Mouse (Mus musculus) hindbrain, postnatal 0 days (tissue): ENCODE data around the gene Arcn1. TPM values are rescaled to one million over a fixed set of nuclear protein-coding genes. Genes with fewer than 3 reads are reported as not detected.
A peak's percentile ranks its signal among the peaks of the same experiment; 100 is the strongest.
"Not testable (repeated sequence)": the region's sequence is repeated elsewhere in the genome, so short reads cannot be mapped to it uniquely, and the experiment has no call there.

Experiments
- ATAC-seq: fragments of 200-750 bp; cut with Nextera tagmentation; 2 replicates; pipeline ENCODE4 v1.8.0; 2017; ENCODE audit warnings: mild to moderate bottlenecking, moderate TSS enrichment, moderate library complexity
- DNase-seq: peaks from one replicate; pipeline ENCODE4 v3.0.0-alpha.2; 2015; ENCODE audit warnings: low spot score
- H3K27ac ChIP-seq: fragments of 300-500 bp; sonication (generic); 2 replicates; pipeline ENCODE4 v1.5.1; 2014; ENCODE audit warnings: mild to moderate bottlenecking
- H3K27me3 ChIP-seq: fragments of 300-500 bp; sonication (generic); 2 replicates; pipeline ENCODE4 v1.6.1; 2014; ENCODE audit warnings: low read length, mixed read lengths; ENCODE audit not compliant: insufficient read depth
- H3K36me3 ChIP-seq: fragments of 300-500 bp; sonication (generic); 2 replicates; pipeline ENCODE4 v1.6.1; 2014; ENCODE audit warnings: low read length, mixed read lengths; ENCODE audit not compliant: insufficient read depth
- H3K4me1 ChIP-seq: fragments of 300-500 bp; sonication (generic); 2 replicates; pipeline ENCODE4 v1.6.1; 2014; ENCODE audit warnings: antibody characterized with exemption, low read length, mixed read lengths; ENCODE audit not compliant: insufficient read depth
- H3K4me2 ChIP-seq: fragments of 300-500 bp; sonication (generic); 2 replicates; pipeline ENCODE4 v1.6.1; 2014; ENCODE audit warnings: low read depth, mild to moderate bottlenecking, low read length, moderate library complexity, mixed read lengths
- H3K4me3 ChIP-seq: fragments of 300-500 bp; sonication (generic); 2 replicates; pipeline ENCODE4 v1.5.1; 2014; ENCODE audit warnings: low read length
- H3K9ac ChIP-seq: fragments of 300-500 bp; sonication (generic); replicated peaks from 2 replicates; pipeline ENCODE4 v1.6.1; 2014; ENCODE audit warnings: mild to moderate bottlenecking, low read length, moderate library complexity, mixed read lengths
- H3K9me3 ChIP-seq: fragments of 300-500 bp; sonication (generic); 2 replicates; pipeline ENCODE4 v1.6.1; 2016; ENCODE audit warnings: low read length, mixed read lengths
- CTCF ChIP-seq: IDR thresholded peaks from 2 replicates; pipeline ENCODE4 v1.5.1; 2016; ENCODE audit warnings: antibody characterized with exemption, control low read depth, low read depth
- WGBS: fragments of 180-500 bp; shearing (Covaris S2); extraction: QIAGEN DNeasy Blood & Tissue Kit; methylation state at CpG from one replicate; pipeline ENCODE4 v1.1.7; 2014; 5-methylcytosine and 5-hydroxymethylcytosine counted together
- polyA plus RNA-seq: library from polyadenylated mRNA; unstranded; fragments of >200 nt; fragmentation: Nextera tagmentation; extraction: Ambion mirVana; gene quantifications from 2 replicates; pipeline ENCODE4 v1.2.1, GENCODE M21; 2015
- total RNA-seq: library from RNA; depleted of rRNA; stranded (reverse); fragments of >200 nt; gene quantifications from 2 replicates; pipeline ENCODE4 v1.2.3, GENCODE M21; 2014

Arcn1 gene
- total and polyA plus RNA-seq, 2 experiments from 2014 or later, result 77.1 to 109 TPM

GRCm38 (mm10) chr9:44772750-44773651, 5.4 kb upstream of the Arcn1 start:
- H3K4me3 ChIP-seq, result peak overlapping the region; percentile 83
- H3K27me3 ChIP-seq, result no peaks in the 10 kb centered on the region
- H3K4me2 ChIP-seq, result peak overlapping the region; percentile 97
- under 1% methylated on average over 41 of the region's 41 CpGs for WGBS
- H3K36me3 ChIP-seq, result no peaks in the 10 kb centered on the region
- peak overlapping the region; percentile 91 for H3K27ac ChIP-seq
- H3K9ac ChIP-seq, result peak overlapping the region; percentile 91
- no peaks in the 10 kb centered on the region for H3K9me3 ChIP-seq
- peak; percentile 99 for ATAC-seq
- peak; percentile 98 for DNase-seq
- H3K4me1 ChIP-seq, result no peaks in the 10 kb centered on the region; the same call in 1 of the 2 replicates
- TF ChIP-seq CTCF, result peak; percentile 89

GRCm38 (mm10) chr9:44772392-44772749, 4.7 kb upstream of the Arcn1 start:
- H3K36me3 ChIP-seq, result no peaks in the 10 kb centered on the region
- 23% methylated on average over 5 of the region's 5 CpGs for WGBS
- H3K4me2 ChIP-seq, result no peak overlapping the region
- DNase-seq (no peak), ATAC-seq (no peak)
- H3K4me3 ChIP-seq, result peak overlapping the region; percentile 83; the same call in 1 of the 2 replicates
- H3K9me3 ChIP-seq, result no peaks in the 10 kb centered on the region
- H3K4me1 ChIP-seq, result no peaks in the 10 kb centered on the region; the same call in 1 of the 2 replicates
- H3K27ac ChIP-seq, result peak overlapping the region; percentile 91
- no peak for TF ChIP-seq CTCF
- H3K9ac ChIP-seq, result no peak overlapping the region
- no peaks in the 10 kb centered on the region for H3K27me3 ChIP-seq

- peaks cover 2% of the 10 kb centered on the region; the same call in 1 of the 2 replicates for H3K4me1 ChIP-seq
- no peaks in the 10 kb centered on the region for H3K36me3 ChIP-seq
- H3K27ac ChIP-seq, result no peak overlapping the region
- WGBS, result 96% methylated on average over 5 of the region's 5 CpGs
- DNase-seq (no peak), ATAC-seq (no peak)
- H3K9ac ChIP-seq, result no peak overlapping the region
- no peak for TF ChIP-seq CTCF
- H3K4me3 ChIP-seq, result no peak overlapping the region
- no peaks in the 10 kb centered on the region for H3K9me3 ChIP-seq
- no peaks in the 10 kb centered on the region for H3K27me3 ChIP-seq
- no peak overlapping the region for H3K4me2 ChIP-seq
These were observed 3.7 kb upstream of the Arcn1 start for GRCm38 (mm10) chr9:44771376-44771775.

- not testable (repeated sequence) for H3K4me1 ChIP-seq, H3K9me3 ChIP-seq, DNase-seq, H3K27me3 ChIP-seq, H3K36me3 ChIP-seq, H3K9ac ChIP-seq
- Histone ChIP-seq H3K27ac (peak overlapping the region; percentile 69), H3K4me2 (peak overlapping the region; percentile 64), H3K4me3 (peak overlapping the region; percentile 62)
- ATAC-seq, result peak; percentile 14
- WGBS, result 40% methylated on average over 7 of the region's 9 CpGs
These were observed 367 bp upstream of the Arcn1 start for GRCm38 (mm10) chr9:44768029-44768394.

DNA sequence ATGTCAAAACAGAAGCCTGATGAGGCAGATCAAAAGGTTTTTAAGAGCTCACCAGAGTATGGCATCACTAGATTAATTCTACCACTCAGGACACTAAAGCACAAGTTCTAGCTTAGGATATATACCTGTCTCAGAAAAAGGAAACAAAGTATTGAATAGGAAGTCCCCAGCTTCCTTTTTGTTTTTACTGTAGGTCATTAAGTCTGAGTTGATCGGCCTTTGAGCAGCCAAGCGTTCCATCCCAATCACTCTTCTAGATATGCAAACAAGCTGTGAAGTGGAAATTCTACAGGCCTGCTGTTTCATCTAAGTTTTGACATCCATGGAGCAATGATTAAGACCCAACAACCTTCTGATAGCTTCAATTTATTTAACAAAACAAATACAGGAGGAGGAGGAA, 6.8 kb downstream of the Arcn1 start:
- WGBS, result 80% methylated on average over 2 of the region's 2 CpGs
- no peaks in the 10 kb centered on the region for H3K27me3 ChIP-seq
- no peak for TF ChIP-seq CTCF

DNA sequence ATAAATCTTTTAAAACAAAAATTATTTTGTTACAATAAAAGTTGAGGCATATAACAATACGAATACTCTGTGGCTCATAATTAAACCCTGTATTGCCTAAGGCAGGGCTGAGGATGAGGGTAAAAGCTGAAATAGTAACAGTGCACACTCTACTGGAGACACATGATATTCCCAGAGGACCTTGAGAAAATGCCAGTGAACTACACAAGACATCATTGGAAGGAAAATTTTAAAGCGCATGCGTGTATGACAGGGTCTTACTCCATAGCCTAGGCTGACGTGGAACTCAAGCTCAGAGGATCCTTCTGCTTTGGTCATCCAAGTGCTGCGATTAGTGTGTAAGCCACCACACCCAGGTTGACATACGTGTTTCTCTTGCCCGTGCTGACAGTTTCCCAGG, 19.2 kb downstream of the Arcn1 start:
- Histone ChIP-seq H3K27ac (no peak overlapping the region), H3K4me1 (no peaks in the 10 kb centered on the region), H3K27me3 (no peaks in the 10 kb centered on the region), H3K9ac (no peak overlapping the region), H3K9me3 (no peaks in the 10 kb centered on the region), H3K4me3 (no peak overlapping the region), H3K4me2 (no peak overlapping the region), H3K36me3 (peaks cover 47% of the 10 kb centered on the region)
- peak; percentile 13; the same call in 1 of the 2 replicates for TF ChIP-seq CTCF
- 95% methylated on average over 7 of the region's 7 CpGs for whole genome bisulfite sequencing
- DNase-seq (no peak), ATAC-seq (no peak)

More for the DNA sequence above, 6.8 kb downstream of the Arcn1 start:
- DNase-seq, result no peak
- no peaks in the 10 kb centered on the region for H3K9me3 ChIP-seq
- H3K36me3 ChIP-seq, result no peaks in the 10 kb centered on the region; the same call in 1 of the 2 replicates
- no peak for ATAC-seq
- 0 out of 2 replicates have a peak, but pooled peaks cover 2% of the 10 kb centered on the region for H3K4me1 ChIP-seq
- no peak overlapping the region for H3K4me3 ChIP-seq
- no peak overlapping the region for H3K9ac ChIP-seq
- no peak overlapping the region for H3K4me2 ChIP-seq
- H3K27ac ChIP-seq, result no peak overlapping the region

DNA sequence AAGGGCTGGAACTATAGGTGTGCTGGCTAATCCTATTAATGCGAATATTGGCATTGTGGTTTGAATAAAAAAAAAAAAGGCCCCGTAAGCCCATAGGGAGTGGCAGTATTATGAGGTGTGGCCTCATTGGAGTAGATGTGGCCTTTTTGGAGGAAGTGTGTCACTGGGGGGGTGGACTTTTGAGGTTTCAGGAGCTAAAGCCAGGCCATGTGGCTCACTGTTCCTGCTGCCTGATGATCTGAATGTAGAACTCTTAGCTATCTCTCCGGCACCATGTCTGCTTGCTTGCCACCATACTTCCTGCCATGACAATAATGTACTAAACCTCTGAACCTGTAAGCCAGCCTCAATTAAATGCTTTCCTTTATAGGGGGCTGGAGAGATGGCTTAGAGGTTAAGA, 20.3 kb downstream of the Arcn1 start:
- 91% methylated on average over 3 of the region's 3 CpGs for WGBS
- no peak for TF ChIP-seq CTCF
- ATAC-seq (no peak), DNase-seq (no peak)
- no peak overlapping the region for H3K4me2 ChIP-seq
- H3K27ac ChIP-seq, result no peak overlapping the region
- H3K36me3 ChIP-seq, result peaks cover 53% of the 10 kb centered on the region
- no peak overlapping the region for H3K4me3 ChIP-seq
- no peaks in the 10 kb centered on the region for H3K4me1 ChIP-seq
- H3K9ac ChIP-seq, result no peak overlapping the region
- H3K9me3 ChIP-seq, result no peaks in the 10 kb centered on the region
- no peaks in the 10 kb centered on the region for H3K27me3 ChIP-seq
